Mouse (Mus musculus) stomach, postnatal 0 days (tissue): ENCODE measurements around the gene H1foo.

Experiments
- CTCF ChIP-seq: IDR thresholded peaks from 2 replicates; pipeline ENCODE4 v1.5.1; 2016; ENCODE audit warnings: antibody characterized with exemption, low read depth, mild to moderate bottlenecking, moderate library complexity
- EP300 ChIP-seq: optimal IDR thresholded peaks from 2 replicates; pipeline ENCODE3; 2016; ENCODE audit warnings: antibody characterized with exemption

- TF ChIP-seq CTCF (no peak), EP300 (no peak)
Measured at GRCm38 (mm10) chr6:115943498-115944427, 975 bp upstream of the H1foo start.
